Mouse (Mus musculus) liver, embryonic 14.5 days (tissue): ENCODE data around the gene Actl10. TPM values are rescaled to one million over a fixed set of nuclear protein-coding genes. Genes with fewer than 3 reads are reported as not detected.

Source experiments
- ATAC-seq: fragments of 200-750 bp; cut with Nextera tagmentation; 2 replicates; pipeline ENCODE4 v1.8.0; 2017; ENCODE audit warnings: moderate number of reproducible peaks, mild to moderate bottlenecking, moderate library complexity; ENCODE audit not compliant: insufficient read depth
- DNase-seq, 3 experiments: peaks; one replicate each; pipeline ENCODE4 v3.0.0-alpha.2; 2012 to 2013; ENCODE audit warnings: low read depth in 3 of 3, low spot score in 3 of 3
- H3K27ac ChIP-seq: fragments of 300-500 bp; sonication (generic); 2 replicates; pipeline ENCODE4 v1.5.1; 2014; ENCODE audit warnings: moderate library complexity, mild to moderate bottlenecking, control low read depth, inconsistent platforms
- H3K27me3 ChIP-seq: fragments of 300-500 bp; sonication (generic); 2 replicates; pipeline ENCODE4 v1.6.1; 2014; ENCODE audit warnings: mild to moderate bottlenecking, low read length, moderate library complexity; ENCODE audit not compliant: control insufficient read depth, insufficient read depth
- H3K36me3 ChIP-seq: fragments of 300-500 bp; sonication (generic); replicated peaks from 2 replicates; pipeline ENCODE4 v1.6.1; 2014; ENCODE audit warnings: low read depth; ENCODE audit not compliant: control insufficient read depth, insufficient read depth
- H3K4me1 ChIP-seq, 2 experiments: fragments of 200-500 bp in 1 of 2; fragments of 300-500 bp in 1 of 2; sonication (generic) in 1 of 2; replicated peaks; 2 replicates each; pipeline ENCODE4 v1.6.1; 2012 to 2014; ENCODE audit warnings: antibody characterized with exemption in 1 of 2, inconsistent platforms in 1 of 2, low read length in 1 of 2; ENCODE audit not compliant: control insufficient read depth in 2 of 2, insufficient read depth in 2 of 2
- H3K4me2 ChIP-seq: fragments of 300-500 bp; sonication (generic); 2 replicates; pipeline ENCODE4 v1.6.1; 2014; ENCODE audit warnings: low read depth, mild to moderate bottlenecking, control low read depth, moderate library complexity
- H3K4me3 ChIP-seq, 2 experiments: fragments of 200-500 bp in 1 of 2; fragments of 300-500 bp in 1 of 2; sonication (generic) in 1 of 2; 2 replicates each; pipeline ENCODE4 v1.5.1; 2012 to 2014; ENCODE audit warnings: low read depth in 2 of 2, low read length in 2 of 2, mild to moderate bottlenecking in 2 of 2, control low read depth in 1 of 2, inconsistent platforms in 1 of 2, moderate library complexity in 1 of 2; ENCODE audit not compliant: insufficient read depth in 1 of 2
- H3K9ac ChIP-seq: fragments of 300-500 bp; sonication (generic); replicated peaks from 2 replicates; pipeline ENCODE4 v1.6.1; 2014; ENCODE audit warnings: mild to moderate bottlenecking, control low read depth, moderate library complexity
- H3K9me3 ChIP-seq: fragments of 300-500 bp; sonication (generic); 2 replicates; pipeline ENCODE4 v1.6.1; 2016; ENCODE audit warnings: low read length, mixed read lengths; ENCODE audit not compliant: control insufficient read depth
- CTCF ChIP-seq: IDR thresholded peaks from 2 replicates; pipeline ENCODE4 v1.5.1; 2016; ENCODE audit warnings: antibody characterized with exemption, low read depth, control low read depth
- EP300 ChIP-seq: IDR thresholded peaks from 2 replicates; pipeline ENCODE4 v1.6.1; 2016; ENCODE audit warnings: antibody characterized with exemption, low read depth
- WGBS: fragments of 180-500 bp; shearing (Covaris S2); extraction: QIAGEN DNeasy Blood & Tissue Kit; methylation state at CpG from one replicate; pipeline ENCODE4 v1.1.7; 2014; ENCODE audit not compliant: insufficient replicate concordance; 5-methylcytosine and 5-hydroxymethylcytosine counted together
- polyA plus RNA-seq, 2 experiments: library from polyadenylated mRNA; depleted of rRNA in 1 of 2; stranded (reverse) in 1 of 2; unstranded in 1 of 2; fragments of >200 nt; fragmentation: Nextera tagmentation in 1 of 2; extraction: Ambion mirVana in 1 of 2; gene quantifications; 2 replicates each; pipeline versions ENCODE4 v1.2.1 to v1.2.3; 2012 to 2014

Gene Actl10
- polyA plus RNA-seq, 2 experiments: not detected

GRCm38 (mm10) chr2:154516944-154517343, 34.6 kb upstream of the Actl10 start:
- no peaks in the 10 kb centered on the region for H3K27me3 ChIP-seq
- no peak overlapping the region for H3K27ac ChIP-seq
- whole genome bisulfite sequencing: 74% methylated on average over 3 of the region's 3 CpGs
- ATAC-seq (no peak), DNase-seq (no peak)
- TF ChIP-seq EP300 (no peak), CTCF (no peak)
- no peaks in the 10 kb centered on the region for H3K4me1 ChIP-seq
- no peaks in the 10 kb centered on the region for H3K9me3 ChIP-seq
- no peak overlapping the region for H3K4me2 ChIP-seq
- H3K36me3 ChIP-seq: no peaks in the 10 kb centered on the region; the same call in 1 of the 2 replicates
- H3K4me3 ChIP-seq: no peak overlapping the region
- no peak overlapping the region for H3K9ac ChIP-seq

DNA sequence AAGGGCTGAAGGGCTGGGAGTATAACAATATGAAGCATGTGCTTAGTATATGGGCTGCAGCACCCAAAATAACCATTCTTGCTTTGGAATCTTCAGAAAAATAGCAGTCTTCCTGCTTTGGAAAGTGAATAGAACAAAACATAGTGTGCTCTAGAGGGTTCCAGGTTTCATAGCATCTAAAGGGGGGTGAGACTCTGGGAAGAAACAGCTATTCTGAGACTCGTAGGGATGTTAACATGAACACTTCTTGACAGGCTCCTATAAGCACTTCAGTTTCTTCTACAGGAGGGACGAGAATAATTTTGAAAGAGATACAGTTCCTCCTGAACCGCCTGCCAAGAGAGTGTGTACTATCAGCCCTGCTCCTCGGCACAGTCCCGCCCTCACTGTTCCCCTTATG, 34.2 kb upstream of the Actl10 start:
- H3K4me2 ChIP-seq: no peak overlapping the region
- DNase-seq (no peak), ATAC-seq (no peak)
- H3K4me3 ChIP-seq: no peak overlapping the region
- H3K4me1 ChIP-seq: no peaks in the 10 kb centered on the region
- no peaks in the 10 kb centered on the region for H3K27me3 ChIP-seq
- no peak overlapping the region for H3K27ac ChIP-seq
- H3K9me3 ChIP-seq: no peaks in the 10 kb centered on the region
- no peak for TF ChIP-seq CTCF
- TF ChIP-seq EP300: no peak
- 70% methylated on average over 5 of the region's 5 CpGs for WGBS
- no peaks in the 10 kb centered on the region; the same call in 1 of the 2 replicates for H3K36me3 ChIP-seq
- no peak overlapping the region for H3K9ac ChIP-seq

GRCm38 (mm10) chr2:154521449-154521848, 30.1 kb upstream of the Actl10 start:
- DNase-seq (no peak), ATAC-seq (no peak)
- Histone ChIP-seq H3K4me2 (no peak overlapping the region), H3K4me1 (no peaks in the 10 kb centered on the region), H3K27ac (no peak overlapping the region), H3K36me3 (peaks cover 5% of the 10 kb centered on the region), H3K4me3 (no peak overlapping the region), H3K9ac (no peak overlapping the region), H3K27me3 (no peaks in the 10 kb centered on the region), H3K9me3 (no peaks in the 10 kb centered on the region)
- TF ChIP-seq CTCF: no peak
- TF ChIP-seq EP300: no peak

DNA sequence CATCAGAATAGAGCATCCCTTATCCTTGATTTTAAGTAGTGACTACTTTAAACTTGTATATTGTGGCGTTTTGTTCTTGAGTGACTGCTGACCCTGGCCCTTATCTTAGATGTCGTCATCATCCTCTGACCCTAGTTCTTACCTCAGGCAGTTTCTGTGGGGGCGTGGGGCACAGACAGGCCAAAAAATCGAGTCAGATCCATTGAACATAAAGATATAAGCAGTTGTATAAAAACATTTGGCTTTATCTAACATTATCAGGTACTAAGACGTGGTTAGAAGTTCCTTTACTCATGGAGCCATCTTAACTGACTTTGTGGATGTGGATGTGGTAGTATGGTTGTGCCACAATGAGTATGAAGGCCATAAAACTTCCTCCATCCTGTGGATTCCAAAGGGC, 29.2 kb upstream of the Actl10 start:
- Histone ChIP-seq H3K4me3 (no peak overlapping the region), H3K27ac (no peak overlapping the region), H3K4me1 (no peaks in the 10 kb centered on the region), H3K27me3 (no peaks in the 10 kb centered on the region), H3K4me2 (no peak overlapping the region), H3K36me3 (peaks cover 5% of the 10 kb centered on the region), H3K9me3 (no peaks in the 10 kb centered on the region), H3K9ac (no peak overlapping the region)
- ATAC-seq (no peak), DNase-seq (no peak)
- no peak for TF ChIP-seq CTCF
- no peak for TF ChIP-seq EP300
- WGBS: 36% methylated on average over 5 of the region's 5 CpGs

GRCm38 (mm10) chr2:154525285-154525684, 26.3 kb upstream of the Actl10 start:
- no peaks in the 10 kb centered on the region for H3K27me3 ChIP-seq
- DNase-seq (no peak), ATAC-seq (no peak)
- H3K4me2 ChIP-seq: no peak overlapping the region
- H3K4me1 ChIP-seq: no peaks in the 10 kb centered on the region
- H3K9ac ChIP-seq: no peak overlapping the region
- H3K27ac ChIP-seq: no peak overlapping the region
- peaks cover 5% of the 10 kb centered on the region for H3K36me3 ChIP-seq
- H3K4me3 ChIP-seq: no peak overlapping the region
- H3K9me3 ChIP-seq: no peaks in the 10 kb centered on the region
- TF ChIP-seq CTCF: no peak
- no peak for TF ChIP-seq EP300
- WGBS: 88% methylated on average over 2 of the region's 2 CpGs

GRCm38 (mm10) chr2:154526531-154526930, 25.0 kb upstream of the Actl10 start:
- Histone ChIP-seq H3K4me2 (no peak overlapping the region), H3K4me1 (no peaks in the 10 kb centered on the region), H3K4me3 (no peak overlapping the region), H3K36me3 (peaks cover 5% of the 10 kb centered on the region), H3K9me3 (no peaks in the 10 kb centered on the region), H3K27me3 (no peaks in the 10 kb centered on the region), H3K27ac (no peak overlapping the region), H3K9ac (no peak overlapping the region)
- ATAC-seq (no peak), DNase-seq (no peak)
- 69% methylated on average over 3 of the region's 3 CpGs for WGBS
- TF ChIP-seq CTCF (no peak), EP300 (no peak)
